Mouse (Mus musculus): ENCODE data around the gene Ndufa4l2.

The Ndufa4l2 gene

GRCm38 (mm10) chr10:127526681-127527080 lies 11.9 kb downstream of the Ndufa4l2 start:
- DNase-seq (ENCODE audit: low read depth) = no peak

GRCm38 (mm10) chr10:127527481-127527880 lies 12.7 kb downstream of the Ndufa4l2 start:
- no peak for DNase-seq (ENCODE audit: low read depth)

GRCm38 (mm10) chr10:127530945-127531344 lies 16.2 kb downstream of the Ndufa4l2 start:
- no peak for DNase-seq (ENCODE audit: low read depth)

GRCm38 (mm10) chr10:127531548-127531947 lies 16.8 kb downstream of the Ndufa4l2 start:
- no peak for DNase-seq (ENCODE audit: low read depth)

- DNase-seq (ENCODE audit: low read depth) = no peak
These were observed 19.5 kb downstream of the Ndufa4l2 start, which contains the start of gene Nxph4 for GRCm38 (mm10) chr10:127534036-127534928. Nxph4 (minus strand) TSS chr10:127534559.

GRCm38 (mm10) chr10:127534929-127535384 lies 20.2 kb downstream of the Ndufa4l2 start:
- DNase-seq (ENCODE audit: low read depth) = no peak

- DNase-seq (ENCODE audit: low read depth) = no peak
These were observed 22.0 kb downstream of the Ndufa4l2 start for GRCm38 (mm10) chr10:127536586-127537314.

GRCm38 (mm10) chr10:127537854-127538583 lies 23.3 kb downstream of the Ndufa4l2 start:
- no peak for DNase-seq (ENCODE audit: low read depth)

GRCm38 (mm10) chr10:127541510-127541909 lies 26.7 kb downstream of the Ndufa4l2 start:
- no peak for DNase-seq (ENCODE audit: low read depth)

GRCm38 (mm10) chr10:127542084-127542483 lies 27.3 kb downstream of the Ndufa4l2 start:
- DNase-seq (ENCODE audit: low read depth) = no peak

GRCm38 (mm10) chr10:127542720-127543119 lies 28.0 kb downstream of the Ndufa4l2 start:
- DNase-seq (ENCODE audit: low read depth) = no peak

GRCm38 (mm10) chr10:127543916-127544315 lies 29.1 kb downstream of the Ndufa4l2 start:
- no peak for DNase-seq (ENCODE audit: low read depth)

- DNase-seq (ENCODE audit: low read depth) = no peak
These were observed 29.6 kb downstream of the Ndufa4l2 start for GRCm38 (mm10) chr10:127544375-127544774.

- no peak for DNase-seq (ENCODE audit: low read depth)
These were observed 31.7 kb downstream of the Ndufa4l2 start for GRCm38 (mm10) chr10:127546505-127546904.

- no peak for DNase-seq (ENCODE audit: low read depth)
These were observed 33.5 kb downstream of the Ndufa4l2 start for GRCm38 (mm10) chr10:127548236-127548635.

GRCm38 (mm10) chr10:127549892-127550291 lies 35.1 kb downstream of the Ndufa4l2 start:
- no peak for DNase-seq (ENCODE audit: low read depth)

- DNase-seq (ENCODE audit: low read depth) = no peak
These were observed 40.9 kb downstream of the Ndufa4l2 start for GRCm38 (mm10) chr10:127555703-127556102.

GRCm38 (mm10) chr10:127557397-127557796 lies 42.6 kb downstream of the Ndufa4l2 start:
- no peak for DNase-seq (ENCODE audit: low read depth)

- DNase-seq (ENCODE audit: low read depth) = no peak
These were observed 46.4 kb downstream of the Ndufa4l2 start for GRCm38 (mm10) chr10:127561145-127561544.

- DNase-seq (ENCODE audit: low read depth) = no peak
These were observed 49.1 kb downstream of the Ndufa4l2 start for GRCm38 (mm10) chr10:127563840-127564239.

- no peak for DNase-seq (ENCODE audit: low read depth)
These were observed 49.5 kb downstream of the Ndufa4l2 start for GRCm38 (mm10) chr10:127564301-127564700.

Data from c-Kit-positive CD71-negative TER-119-negative erythroid progenitor cells, embryonic 14.5 days (primary cell).